Mouse (Mus musculus) hindbrain, embryonic 16.5 days (tissue): ENCODE measurements around the gene Cd81. TPM values are rescaled to one million over a fixed set of nuclear protein-coding genes. Genes with fewer than 3 reads are reported as not detected.

Experiments
- ATAC-seq: fragments of 200-750 bp; cut with Nextera tagmentation; 2 replicates; pipeline ENCODE4 v1.8.0; 2017; ENCODE audit warnings: moderate TSS enrichment, moderate library complexity
- H3K27ac ChIP-seq: fragments of 300-500 bp; sonication (generic); 2 replicates; pipeline ENCODE4 v1.5.1; 2014; ENCODE audit warnings: low read depth, mild to moderate bottlenecking, control low read depth, low read length, moderate library complexity
- H3K27me3 ChIP-seq: fragments of 300-500 bp; sonication (generic); replicated peaks from 2 replicates; pipeline ENCODE4 v1.6.1; 2014; ENCODE audit warnings: low read length; ENCODE audit not compliant: control insufficient read depth, insufficient read depth
- H3K36me3 ChIP-seq: fragments of 300-500 bp; sonication (generic); 2 replicates; pipeline ENCODE4 v1.6.1; 2014; ENCODE audit warnings: mild to moderate bottlenecking, low read length, moderate library complexity, mixed read lengths; ENCODE audit not compliant: control insufficient read depth, insufficient read depth
- H3K4me1 ChIP-seq: fragments of 300-500 bp; sonication (generic); 2 replicates; pipeline ENCODE4 v1.6.1; 2014; ENCODE audit warnings: low read depth, low read length; ENCODE audit not compliant: control insufficient read depth, insufficient read depth
- H3K4me2 ChIP-seq: fragments of 300-500 bp; sonication (generic); 2 replicates; pipeline ENCODE4 v1.6.1; 2014; ENCODE audit warnings: mild to moderate bottlenecking, low read length, control low read depth, moderate library complexity
- H3K4me3 ChIP-seq: fragments of 300-500 bp; sonication (generic); 2 replicates; pipeline ENCODE4 v1.5.1; 2014; ENCODE audit warnings: mild to moderate bottlenecking, low read length, control low read depth, moderate library complexity
- H3K9ac ChIP-seq: fragments of 300-500 bp; sonication (generic); 2 replicates; pipeline ENCODE4 v1.6.1; 2014; ENCODE audit warnings: low read depth, mild to moderate bottlenecking, control low read depth, low read length, moderate library complexity
- H3K9me3 ChIP-seq: fragments of 300-500 bp; sonication (generic); 2 replicates; pipeline ENCODE4 v1.6.1; 2014; ENCODE audit warnings: mild to moderate bottlenecking, low read length, moderate library complexity; ENCODE audit not compliant: control insufficient read depth
- WGBS: fragments of 180-500 bp; shearing (Covaris S2); extraction: QIAGEN DNeasy Blood & Tissue Kit; methylation state at CpG from one replicate; pipeline ENCODE4 v1.1.7; 2014; 5-methylcytosine and 5-hydroxymethylcytosine counted together
- polyA plus RNA-seq: library from polyadenylated mRNA; unstranded; fragments of >200 nt; fragmentation: Nextera tagmentation; extraction: Ambion mirVana; gene quantifications from 2 replicates; pipeline ENCODE4 v1.2.1, GENCODE M21; 2015

Gene Cd81
- polyA plus RNA-seq, 1 experiment from 2014 or later: 585 TPM

DNA sequence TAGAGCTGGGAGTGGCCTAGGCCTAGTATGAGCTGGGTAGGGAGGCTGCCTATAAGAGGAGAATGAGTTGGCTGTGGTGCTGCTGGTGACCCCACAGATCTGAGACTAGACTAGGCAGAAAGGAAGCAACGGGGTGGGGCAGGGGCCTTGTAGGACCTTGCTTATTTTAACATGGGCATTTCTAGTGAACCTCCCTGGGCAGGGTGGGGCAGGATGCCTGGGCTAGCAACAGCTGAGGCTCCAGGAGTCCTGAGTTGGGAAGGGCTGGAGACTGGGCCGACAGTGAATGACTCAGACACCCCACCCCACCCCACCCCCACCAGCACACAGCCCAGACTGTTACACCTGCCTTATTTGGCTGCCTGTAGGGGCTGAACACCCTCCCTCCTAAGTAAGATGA, 10.2 kb downstream of the Cd81 start:
- Histone ChIP-seq H3K9me3 (no peaks in the 10 kb centered on the region), H3K4me1 (peaks cover 17% of the 10 kb centered on the region), H3K9ac (no peak overlapping the region), H3K36me3 (peaks cover 48% of the 10 kb centered on the region), H3K27ac (no peak overlapping the region), H3K4me3 (no peak overlapping the region), H3K4me2 (no peak overlapping the region), H3K27me3 (no peaks in the 10 kb centered on the region)
- no peak for ATAC-seq
- 73% methylated on average over 2 of the region's 2 CpGs for WGBS

DNA sequence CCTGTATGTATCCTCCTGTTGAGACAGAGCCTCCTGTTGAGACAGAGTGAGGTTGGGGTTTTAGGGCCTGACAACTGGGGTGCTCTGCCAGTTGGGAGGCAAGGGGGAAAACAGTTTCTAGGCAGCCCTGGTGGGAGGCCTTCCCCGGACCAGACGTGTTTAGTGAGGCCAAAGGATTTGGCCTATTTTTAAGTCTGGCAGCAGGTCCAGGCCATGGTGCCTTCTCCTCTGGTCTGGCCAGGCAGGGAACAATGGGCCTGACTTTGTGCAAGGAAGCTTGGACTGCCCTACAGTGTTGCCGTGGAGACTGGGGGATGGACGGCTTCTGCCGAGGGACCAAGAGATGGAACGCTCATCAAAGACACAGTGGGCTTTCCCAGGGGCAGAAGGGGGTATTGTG, 11.7 kb downstream of the Cd81 start:
- 29% methylated on average over 6 of the region's 6 CpGs for WGBS
- H3K36me3 ChIP-seq: peaks cover 48% of the 10 kb centered on the region
- peak; percentile 23; the same call in 1 of the 2 replicates for ATAC-seq
- H3K4me2 ChIP-seq: no peak overlapping the region
- H3K27ac ChIP-seq: peak overlapping the region; percentile 54
- H3K4me3 ChIP-seq: no peak overlapping the region
- no peaks in the 10 kb centered on the region for H3K27me3 ChIP-seq
- no peaks in the 10 kb centered on the region for H3K9me3 ChIP-seq
- no peak overlapping the region for H3K9ac ChIP-seq
- peaks cover 14% of the 10 kb centered on the region for H3K4me1 ChIP-seq

DNA sequence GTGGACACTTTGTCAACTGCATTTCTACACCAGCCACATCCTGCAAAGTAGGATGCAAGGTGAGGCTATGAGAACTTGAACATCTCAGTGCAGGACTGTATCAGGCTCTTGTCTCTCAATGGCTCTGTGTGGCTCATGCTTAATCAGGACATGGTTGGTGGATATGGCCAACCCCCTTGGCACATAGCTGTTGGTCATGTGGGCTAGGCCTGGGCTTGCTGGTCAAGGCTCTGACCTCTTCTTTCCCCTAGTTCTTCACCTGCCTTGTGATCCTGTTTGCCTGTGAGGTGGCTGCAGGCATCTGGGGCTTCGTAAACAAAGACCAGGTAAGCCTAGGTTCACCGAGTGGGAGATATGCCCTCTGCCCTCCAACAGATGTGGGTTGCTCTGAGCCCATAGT, 13.2 kb downstream of the Cd81 start:
- H3K36me3 ChIP-seq: peaks cover 44% of the 10 kb centered on the region
- no peaks in the 10 kb centered on the region for H3K27me3 ChIP-seq

DNA sequence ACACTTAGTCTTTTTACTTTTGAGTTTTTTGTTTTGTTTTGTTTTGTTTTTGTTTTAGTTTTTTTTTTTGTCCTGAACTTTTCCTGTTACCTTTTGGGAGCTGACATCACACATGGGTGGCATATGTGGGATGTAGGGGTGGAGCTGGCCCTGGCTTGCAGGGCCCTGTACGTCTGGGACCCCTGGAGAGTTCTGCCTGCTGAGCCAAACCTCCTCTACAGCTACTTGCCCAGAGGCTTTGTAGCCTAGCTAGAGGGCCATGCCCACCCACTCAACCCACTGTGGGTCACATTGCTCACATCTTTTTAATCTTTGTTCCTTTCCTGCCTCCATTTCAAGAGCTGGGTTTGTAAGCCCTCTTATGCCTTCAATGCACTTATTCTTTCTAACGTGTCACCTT, 14.9 kb downstream of the Cd81 start:
- WGBS: 52% methylated on average over 2 of the region's 2 CpGs
- H3K27me3 ChIP-seq: no peaks in the 10 kb centered on the region
- no peak overlapping the region for H3K9ac ChIP-seq
- H3K36me3 ChIP-seq: peaks cover 43% of the 10 kb centered on the region
- no peak for ATAC-seq
- H3K9me3 ChIP-seq: no peaks in the 10 kb centered on the region
- H3K27ac ChIP-seq: no peak overlapping the region; the same call in 1 of the 2 replicates
- H3K4me2 ChIP-seq: no peak overlapping the region
- no peak overlapping the region for H3K4me3 ChIP-seq
- peaks cover 23% of the 10 kb centered on the region for H3K4me1 ChIP-seq

More for the DNA sequence above, 13.2 kb downstream of the Cd81 start:
- Histone ChIP-seq H3K4me1 (peaks cover 20% of the 10 kb centered on the region), H3K27ac (no peak overlapping the region), H3K4me2 (no peak overlapping the region), H3K4me3 (no peak overlapping the region), H3K9ac (no peak overlapping the region), H3K9me3 (no peaks in the 10 kb centered on the region)
- no peak for ATAC-seq
- WGBS: 97% methylated on average over 2 of the region's 2 CpGs

DNA sequence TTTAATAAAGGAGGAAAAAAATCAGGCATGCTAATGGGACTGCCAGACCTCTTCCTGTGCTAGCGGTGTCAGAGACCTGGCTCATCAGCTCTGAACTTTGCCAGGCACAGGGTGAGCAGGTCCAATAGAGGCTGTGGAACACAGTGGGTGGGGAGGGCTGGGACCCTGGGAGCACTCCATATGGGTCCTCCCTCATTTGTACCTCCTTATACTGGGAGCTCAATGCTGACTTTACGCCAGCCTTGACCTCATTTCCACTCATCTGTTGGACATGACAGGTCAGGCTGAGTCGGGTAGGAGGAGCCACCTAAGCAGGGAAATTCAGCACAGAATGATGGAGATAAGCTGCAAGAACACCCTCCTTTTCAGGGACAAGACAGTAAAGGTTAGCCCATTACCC, 15.4 kb downstream of the Cd81 start:
- Histone ChIP-seq H3K4me2 (peak overlapping the region; percentile 59), H3K27me3 (no peaks in the 10 kb centered on the region), H3K4me3 (peak overlapping the region; percentile 36), H3K36me3 (peaks cover 41% of the 10 kb centered on the region), H3K27ac (peak overlapping the region; percentile 89), H3K4me1 (peaks cover 23% of the 10 kb centered on the region), H3K9ac (peak overlapping the region; percentile 60), H3K9me3 (no peaks in the 10 kb centered on the region)
- ATAC-seq: no peak
- WGBS: 76% methylated on average over 3 of the region's 3 CpGs

DNA sequence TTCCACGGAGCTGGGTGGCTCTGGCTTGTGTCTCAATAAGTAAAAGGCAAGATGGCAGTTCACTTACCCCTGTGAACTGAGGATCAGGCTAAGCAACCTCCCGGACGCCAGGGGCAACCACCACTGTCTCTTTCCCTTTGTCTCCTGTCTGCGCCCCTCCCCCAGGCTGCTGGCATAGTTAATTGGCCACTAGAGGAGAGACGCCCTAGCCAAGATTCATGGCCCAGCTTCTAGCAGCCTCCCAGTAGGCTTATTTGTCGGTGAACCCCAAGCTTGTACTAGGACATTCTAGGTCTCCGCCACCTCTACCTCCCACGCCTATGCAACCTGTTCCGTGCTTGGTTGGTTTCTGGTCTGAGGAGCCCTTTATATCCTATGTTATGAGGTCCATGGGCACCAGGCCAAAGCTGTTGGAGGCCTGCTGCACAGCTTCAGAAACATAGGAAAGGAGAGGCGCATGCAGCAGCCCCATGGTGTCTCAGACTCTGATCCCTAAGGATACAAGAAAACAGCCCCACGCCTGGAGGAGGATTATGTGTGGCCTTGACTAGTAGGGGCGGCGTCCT, 15.9 kb downstream of the Cd81 start:
- peaks cover 36% of the 10 kb centered on the region for H3K36me3 ChIP-seq
- WGBS: 34% methylated on average over 13 of the region's 13 CpGs
- peak overlapping the region; percentile 36 for H3K4me3 ChIP-seq
- ATAC-seq: no peak
- H3K4me2 ChIP-seq: peak overlapping the region; percentile 59
- H3K4me1 ChIP-seq: peaks cover 23% of the 10 kb centered on the region
- peak overlapping the region; percentile 89 for H3K27ac ChIP-seq
- H3K27me3 ChIP-seq: no peaks in the 10 kb centered on the region
- H3K9me3 ChIP-seq: no peaks in the 10 kb centered on the region
- peak overlapping the region; percentile 60 for H3K9ac ChIP-seq

DNA sequence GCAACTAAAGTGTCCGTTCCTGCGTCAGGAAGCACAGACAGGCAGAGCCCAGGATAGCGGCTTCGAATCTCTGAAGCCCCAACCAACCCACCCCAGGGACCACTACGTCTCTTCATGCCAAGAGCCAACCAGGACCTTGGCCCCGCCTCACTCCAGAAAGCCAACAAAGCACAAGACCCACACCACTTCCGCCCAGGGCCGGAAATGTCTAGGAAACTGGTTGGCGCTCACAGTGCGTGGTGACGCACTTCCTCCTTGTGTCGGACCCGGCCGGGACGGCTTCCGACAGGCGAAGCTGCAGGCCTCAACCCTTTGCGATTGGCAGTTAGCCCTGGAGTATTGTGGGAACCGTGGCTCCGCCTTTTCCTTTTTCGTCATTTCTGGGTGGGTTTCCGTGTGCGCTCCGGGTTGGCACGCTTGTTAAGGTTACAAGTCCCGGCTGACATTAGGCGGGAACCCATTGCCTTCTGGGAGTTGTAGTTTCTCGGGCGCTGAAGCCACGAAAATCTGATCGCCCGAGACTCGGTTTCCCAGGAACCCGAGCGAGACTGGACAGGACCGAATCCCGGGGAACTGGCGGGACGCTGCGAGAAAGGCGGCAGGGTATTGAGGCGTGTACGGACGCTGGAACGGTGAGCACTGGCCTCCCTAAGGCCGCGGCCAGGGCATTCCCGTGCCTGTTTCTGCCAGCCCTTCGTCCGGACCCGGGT, 16.5 kb downstream of the Cd81 start, which contains the start of gene Tssc4:
Gene Tssc4, plus strand, starts transcription at position 368 of the 710 bp plus-strand sequence.
- under 1% methylated on average over 50 of the region's 51 CpGs for WGBS
- peak; percentile 97 for ATAC-seq
- Histone ChIP-seq H3K27me3 (no peaks in the 10 kb centered on the region), H3K4me2 (peak within 1 kb of the TSS; percentile 99), H3K9me3 (no peaks in the 10 kb centered on the region), H3K27ac (peak within 1 kb of the TSS; percentile 89), H3K4me1 (peaks cover 23% of the 10 kb centered on the region), H3K36me3 (peaks cover 30% of the 10 kb centered on the region), H3K4me3 (peak within 1 kb of the TSS; percentile 84), H3K9ac (peak within 1 kb of the TSS; percentile 92)

DNA sequence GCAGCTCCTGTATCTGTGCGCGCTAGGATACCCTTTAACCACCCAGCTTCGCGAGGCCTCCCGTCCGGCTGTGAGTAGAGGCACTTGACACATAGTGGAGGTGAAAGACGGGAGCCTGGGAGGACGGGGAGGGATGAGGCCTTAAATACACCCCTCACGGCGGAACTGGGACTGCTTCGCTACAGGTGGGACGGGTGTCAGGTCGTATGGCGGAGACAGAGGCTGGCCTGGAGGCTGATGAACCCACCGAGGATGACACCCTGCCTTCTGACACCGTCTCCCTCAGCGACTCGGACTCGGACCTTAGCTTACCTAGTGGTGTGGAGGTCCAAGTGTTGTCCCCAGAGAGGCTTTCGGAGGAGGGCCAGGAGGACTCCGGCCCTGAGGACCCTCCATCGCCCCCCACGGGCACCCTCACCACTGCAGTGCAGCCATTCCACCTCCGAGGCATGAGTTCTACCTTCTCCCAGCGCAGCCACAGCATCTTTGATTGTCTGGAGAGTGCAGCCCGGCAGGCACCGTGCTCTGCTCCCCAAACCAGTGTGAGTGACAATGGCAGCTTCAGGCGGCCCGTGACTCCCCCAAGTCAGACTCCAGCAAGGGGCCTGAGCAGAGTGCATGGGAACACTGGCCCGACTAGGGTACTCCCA, 17.3 kb downstream of the Cd81 start:
- Histone ChIP-seq H3K27ac (peak overlapping the region; percentile 89), H3K4me3 (peak overlapping the region; percentile 84), H3K36me3 (peaks cover 26% of the 10 kb centered on the region), H3K9me3 (no peaks in the 10 kb centered on the region), H3K4me2 (peak overlapping the region; percentile 99), H3K4me1 (peaks cover 23% of the 10 kb centered on the region), H3K9ac (peak overlapping the region; percentile 92), H3K27me3 (no peaks in the 10 kb centered on the region)
- WGBS: 15% methylated on average over 30 of the region's 30 CpGs
- no peak for ATAC-seq

DNA sequence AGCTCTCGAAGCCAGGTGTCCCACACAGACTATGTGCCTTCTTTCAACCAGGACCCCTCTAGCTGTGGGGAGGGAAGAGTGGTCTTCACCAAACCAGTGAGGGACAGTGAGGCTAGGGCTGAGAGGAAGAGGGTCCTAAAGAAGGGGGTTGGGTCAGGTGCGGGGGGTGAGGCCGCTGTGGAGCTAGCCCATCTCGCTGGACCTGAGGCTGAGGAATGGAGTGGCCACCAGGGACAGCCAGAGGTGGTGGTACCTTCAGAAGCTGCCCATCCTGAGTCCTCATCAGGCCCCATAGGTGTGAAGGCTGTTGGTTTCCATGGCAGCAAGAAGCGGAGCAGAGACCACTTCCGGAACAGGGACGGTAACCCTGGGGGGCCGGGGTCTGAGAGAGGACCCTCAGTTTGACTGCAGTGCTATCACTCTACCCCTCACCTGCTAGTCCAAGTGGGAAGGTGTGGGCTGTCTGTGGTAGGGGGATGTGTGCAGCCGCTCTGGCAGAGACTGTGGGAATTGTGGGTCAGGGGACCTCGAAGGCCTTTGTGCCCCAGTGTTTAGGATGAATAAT, 18.0 kb downstream of the Cd81 start:
- H3K36me3 ChIP-seq: peaks cover 19% of the 10 kb centered on the region
- H3K9ac ChIP-seq: peak overlapping the region; percentile 92
- H3K27me3 ChIP-seq: no peaks in the 10 kb centered on the region
- WGBS: 89% methylated on average over 10 of the region's 10 CpGs
- H3K4me2 ChIP-seq: peak overlapping the region; percentile 99
- no peak overlapping the region for H3K27ac ChIP-seq
- H3K9me3 ChIP-seq: no peaks in the 10 kb centered on the region
- peak overlapping the region; percentile 84 for H3K4me3 ChIP-seq
- no peak for ATAC-seq
- peaks cover 23% of the 10 kb centered on the region for H3K4me1 ChIP-seq
